Mouse (Mus musculus) bone marrow, adult 2 months (tissue): ENCODE data around the gene Rab11b.

Source experiments
- CTCF ChIP-seq: fragments of 200-500 bp; IDR thresholded peaks from 2 replicates; pipeline ENCODE4 v1.5.1; 2011; ENCODE audit warnings: low read length, control low read depth; ENCODE audit not compliant: control insufficient read depth, insufficient read depth
- POLR2A ChIP-seq: fragments of 200-500 bp; IDR thresholded peaks from 2 replicates; pipeline ENCODE4 v1.6.1; 2011; ENCODE audit warnings: low read depth, mild to moderate bottlenecking, control low read depth, low read length, borderline replicate concordance; ENCODE audit not compliant: control insufficient read depth

DNA sequence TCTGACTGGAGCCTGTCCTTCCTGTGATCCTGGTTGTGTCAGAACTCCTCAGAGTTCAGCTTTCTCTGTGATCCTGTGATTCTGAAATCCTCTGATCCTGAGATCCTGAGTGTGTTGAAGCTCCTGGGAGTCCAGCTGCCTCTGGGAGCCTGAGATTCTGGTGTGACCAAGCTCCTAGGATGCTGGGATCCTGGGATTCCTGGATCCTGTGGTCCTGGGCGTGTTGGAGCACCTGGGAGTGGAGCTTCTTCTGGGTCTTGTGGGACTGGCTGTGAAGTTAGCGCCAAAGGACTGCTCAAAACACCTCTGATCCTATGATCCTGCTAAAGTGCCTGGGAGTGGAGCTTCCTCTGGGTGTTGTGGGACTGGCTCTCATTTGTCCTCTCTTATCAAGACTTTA, 31.9 kb downstream of the Rab11b start:
- TF ChIP-seq CTCF (no peak), POLR2A (no peak)
